Mouse (Mus musculus) ovary, postnatal 36 days (tissue): ENCODE measurements around the gene Aldh3b3.
A peak's percentile ranks its signal among the peaks of the same experiment; 100 is the strongest.
"Not testable (repeated sequence)": the region's sequence is repeated elsewhere in the genome, so short reads cannot be mapped to it uniquely, and the experiment has no call there.

Source experiments
- DNase-seq: peaks from one replicate; pipeline ENCODE4 v3.0.0; 2022; ENCODE audit warnings: low spot score, mixed read lengths

Aldh3b3 gene

GRCm38 (mm10) chr19:3974608-3975007 is 16.2 kb downstream of the Aldh3b3 start:
- not testable (repeated sequence) for DNase-seq

- DNase-seq, result no peak
Measured at GRCm38 (mm10) chr19:3975866-3976265, 17.4 kb downstream of the Aldh3b3 start.

- DNase-seq, result peak; percentile 53
Measured at GRCm38 (mm10) chr19:3980309-3980708, 21.9 kb downstream of the Aldh3b3 start.

- no peak for DNase-seq
Measured at GRCm38 (mm10) chr19:3980917-3981316, 22.5 kb downstream of the Aldh3b3 start.

DNA sequence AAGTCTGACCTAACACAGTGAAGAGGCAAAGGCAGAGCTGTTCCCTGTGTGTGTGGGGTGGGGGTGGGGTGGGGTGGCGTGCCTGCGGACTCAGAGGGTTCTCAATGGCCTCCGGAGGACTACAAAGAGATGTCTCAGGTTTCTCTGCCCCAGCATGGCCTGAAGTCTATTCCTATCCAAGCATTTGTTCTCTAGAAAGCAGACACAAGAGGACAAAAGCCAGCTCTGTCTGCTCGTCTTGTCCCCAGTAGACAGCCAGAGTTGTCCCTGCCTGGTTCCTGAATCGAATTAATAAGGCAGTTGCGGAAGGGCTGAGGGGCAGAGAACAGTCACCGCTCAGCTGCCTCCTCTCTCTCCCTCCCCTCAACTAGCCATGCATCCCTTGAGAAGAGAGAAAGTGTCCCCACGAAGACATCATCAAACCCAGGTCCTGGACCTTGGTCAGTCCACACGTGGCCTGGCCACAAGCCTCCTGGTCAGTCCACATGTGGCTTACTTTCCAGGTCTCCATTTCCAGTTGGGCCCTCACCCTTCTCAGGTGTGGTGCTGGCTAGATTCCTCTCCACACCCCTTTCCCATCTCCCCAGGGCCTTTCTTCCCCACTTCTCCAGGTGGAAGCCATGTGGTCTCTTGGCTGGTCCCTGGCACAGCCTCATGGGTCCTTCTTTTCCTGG is 25.2 kb downstream of the Aldh3b3 start:
- no peak for DNase-seq

GRCm38 (mm10) chr19:3985261-3985681 is 26.8 kb downstream of the Aldh3b3 start:
- DNase-seq, result peak; percentile 29

DNA sequence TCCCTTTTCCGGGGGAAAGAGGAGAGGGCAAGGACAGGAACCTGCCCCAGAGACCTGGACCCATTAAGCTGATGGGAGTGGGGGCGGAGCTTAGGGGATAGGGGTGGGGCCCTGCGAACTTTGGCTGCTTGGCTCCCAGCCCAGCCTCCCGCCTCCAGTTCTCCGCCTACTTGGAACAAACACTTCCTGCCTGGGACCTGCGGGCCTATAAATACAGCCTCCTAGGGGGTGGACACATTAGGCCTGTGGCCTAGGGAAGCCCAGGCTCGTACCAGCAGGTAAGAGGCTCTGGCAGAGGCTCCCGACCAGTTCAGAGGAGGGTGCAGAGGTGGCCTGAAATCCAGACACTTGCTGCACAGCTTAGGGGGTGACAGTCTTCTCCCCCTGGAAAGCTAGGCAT is 27.9 kb downstream of the Aldh3b3 start, which contains the start of gene Acy3:
TSS of gene Acy3 (plus strand) at position 237 of the 400 bp plus-strand sequence.
- DNase-seq, result peak; percentile 84

GRCm38 (mm10) chr19:3988066-3988465 is 29.6 kb downstream of the Aldh3b3 start:
- DNase-seq, result no peak

GRCm38 (mm10) chr19:3988750-3989149 is 30.3 kb downstream of the Aldh3b3 start:
- DNase-seq, result no peak

GRCm38 (mm10) chr19:3990804-3991203 is 32.4 kb downstream of the Aldh3b3 start:
- no peak for DNase-seq

- no peak for DNase-seq
Measured at GRCm38 (mm10) chr19:3991562-3991961, 33.1 kb downstream of the Aldh3b3 start.

GRCm38 (mm10) chr19:3991966-3992365 is 33.5 kb downstream of the Aldh3b3 start:
- DNase-seq, result no peak

- no peak for DNase-seq
Measured at GRCm38 (mm10) chr19:3992416-3992815, 34.0 kb downstream of the Aldh3b3 start, which contains the start of gene Tbx10. Tbx10 (plus strand) TSS chr19:3992752.

- DNase-seq, result no peak
Measured at GRCm38 (mm10) chr19:3994932-3995331, 36.5 kb downstream of the Aldh3b3 start.

- no peak for DNase-seq
Measured at GRCm38 (mm10) chr19:3995505-3995904, 37.1 kb downstream of the Aldh3b3 start.

DNA sequence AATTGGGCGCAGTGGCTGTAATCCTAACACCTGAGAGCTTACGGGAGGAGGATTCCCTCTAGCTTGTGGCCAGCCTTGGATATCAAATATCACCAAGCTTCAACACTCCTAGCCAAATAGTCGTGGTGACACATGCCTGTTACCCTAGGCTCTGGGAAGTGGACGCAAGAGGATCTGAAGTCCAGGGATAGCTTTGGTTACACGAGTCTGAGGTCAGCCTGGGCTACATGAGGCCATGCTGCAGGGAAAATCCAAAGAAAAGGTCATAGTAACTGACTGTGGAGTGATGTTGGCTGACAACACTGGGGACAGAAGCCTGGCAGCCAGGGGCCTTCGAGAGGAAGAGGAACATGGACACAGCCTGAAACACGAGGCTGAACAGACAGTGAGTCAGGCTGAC is 37.7 kb downstream of the Aldh3b3 start:
- no peak for DNase-seq

- DNase-seq, result no peak
Measured at GRCm38 (mm10) chr19:3996747-3997146, 38.3 kb downstream of the Aldh3b3 start.

- no peak for DNase-seq
Measured at GRCm38 (mm10) chr19:3997231-3997630, 38.8 kb downstream of the Aldh3b3 start.

GRCm38 (mm10) chr19:3998335-3998734 is 39.9 kb downstream of the Aldh3b3 start:
- DNase-seq, result no peak

- DNase-seq, result no peak
Measured at GRCm38 (mm10) chr19:3999121-3999730, 40.8 kb downstream of the Aldh3b3 start.

DNA sequence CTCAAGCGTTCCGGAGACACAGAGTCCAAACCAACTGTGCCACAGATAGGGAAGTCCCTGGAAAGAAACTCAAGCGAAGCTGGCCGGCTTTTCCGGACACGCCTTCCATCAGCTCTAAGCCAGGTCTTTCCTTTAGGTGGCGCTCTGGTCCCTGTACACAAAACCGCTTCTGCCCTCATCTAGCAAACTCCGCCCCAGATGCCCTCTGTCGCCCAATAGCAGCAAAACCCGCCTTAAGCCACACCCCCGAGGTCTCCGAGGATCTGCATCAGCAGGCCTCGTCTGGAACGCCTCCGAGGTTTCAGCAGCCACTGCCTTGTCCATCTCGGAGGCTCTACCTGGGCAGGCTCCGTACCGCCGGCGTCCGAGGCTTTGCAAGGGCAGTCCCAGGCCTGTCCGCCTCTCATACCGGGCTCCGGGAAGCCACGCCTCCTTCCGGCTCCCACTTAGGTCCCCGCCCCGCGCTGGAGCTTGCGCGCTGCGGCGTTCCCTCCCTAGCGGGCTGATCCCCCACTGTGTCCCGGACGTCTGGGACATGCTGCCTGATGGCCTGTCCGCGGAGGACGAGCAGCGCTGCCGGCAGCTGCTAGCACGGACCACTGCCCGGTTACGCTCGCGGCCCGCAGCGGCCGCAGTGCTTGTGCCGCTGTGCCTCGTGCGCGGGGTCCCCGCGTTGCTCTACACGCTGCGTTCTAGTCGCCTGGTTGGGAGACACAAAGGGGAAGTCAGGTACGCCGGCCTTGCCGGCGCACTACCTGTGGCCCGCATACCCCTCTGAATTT is 41.9 kb downstream of the Aldh3b3 start, which contains the start of the genes Nudt8 and Gm49405:
TSS of gene Nudt8 (plus strand) at position 462 of the 782 bp plus-strand sequence.
TSS of gene Gm49405 (plus strand) at position 508 of the 782 bp plus-strand sequence.
- DNase-seq, result peak; percentile 92

DNA sequence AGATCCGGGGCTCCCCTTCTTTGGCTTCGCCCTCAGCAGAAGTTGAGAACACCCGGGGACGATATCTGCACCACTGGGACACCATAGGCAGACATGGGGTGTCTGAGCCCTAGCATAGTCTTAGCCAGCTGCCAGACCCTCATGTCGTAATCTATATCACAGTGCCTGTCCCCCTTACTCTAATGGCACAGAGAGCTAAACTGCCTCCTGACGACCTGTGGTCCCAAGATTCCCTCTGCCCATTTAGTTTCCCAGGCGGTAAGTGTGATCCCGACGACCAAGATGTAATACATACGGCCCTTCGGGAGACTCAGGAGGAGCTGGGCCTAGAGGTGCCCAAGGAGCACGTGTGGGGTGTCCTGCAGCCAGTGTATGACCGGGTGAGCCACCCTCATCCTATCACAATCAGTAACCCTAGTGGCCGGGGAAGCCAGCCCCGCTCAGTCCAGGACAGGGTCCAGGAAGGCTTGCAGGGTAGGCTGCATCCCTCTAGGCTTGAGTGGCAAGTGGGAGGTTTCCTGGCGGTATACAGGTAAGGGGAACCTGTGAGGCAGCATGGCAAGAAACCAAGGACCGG is 42.6 kb downstream of the Aldh3b3 start:
- DNase-seq, result no peak
